Mouse (Mus musculus) embryonic facial prominence, embryonic 15.5 days (tissue): ENCODE results near the gene Hk2. TPM values are rescaled to one million over a fixed set of nuclear protein-coding genes. Genes with fewer than 3 reads are reported as not detected.

Experiments used
- ATAC-seq: fragments of 200-750 bp; cut with Nextera tagmentation; 2 replicates; pipeline ENCODE4 v1.8.0; 2017; ENCODE audit warnings: low read depth, moderate TSS enrichment; ENCODE audit not compliant: insufficient number of reproducible peaks, low FRiP score, low TSS enrichment
- H3K27ac ChIP-seq: fragments of 300-500 bp; sonication (generic); replicated peaks from 2 replicates; pipeline ENCODE4 v1.5.1; 2015; ENCODE audit warnings: mild to moderate bottlenecking, inconsistent platforms
- H3K27me3 ChIP-seq: fragments of 300-500 bp; sonication (generic); 2 replicates; pipeline ENCODE4 v1.6.1; 2015; ENCODE audit warnings: inconsistent platforms
- H3K36me3 ChIP-seq: fragments of 300-500 bp; sonication (generic); 2 replicates; pipeline ENCODE4 v1.6.1; 2015; ENCODE audit warnings: mild to moderate bottlenecking, inconsistent platforms
- H3K4me1 ChIP-seq: fragments of 300-500 bp; sonication (generic); 2 replicates; pipeline ENCODE4 v1.6.1; 2015; ENCODE audit warnings: inconsistent platforms
- H3K4me2 ChIP-seq: fragments of 300-500 bp; sonication (generic); replicated peaks from 2 replicates; pipeline ENCODE4 v1.6.1; 2015; ENCODE audit warnings: mild to moderate bottlenecking, inconsistent platforms
- H3K4me3 ChIP-seq: fragments of 300-500 bp; sonication (generic); replicated peaks from 2 replicates; pipeline ENCODE4 v1.5.1; 2015; ENCODE audit warnings: mild to moderate bottlenecking, inconsistent platforms
- H3K9ac ChIP-seq: fragments of 300-500 bp; sonication (generic); 2 replicates; pipeline ENCODE4 v1.6.1; 2015; ENCODE audit warnings: inconsistent platforms
- H3K9me3 ChIP-seq: fragments of 300-500 bp; sonication (generic); replicated peaks from 2 replicates; pipeline ENCODE4 v1.6.1; 2016; ENCODE audit warnings: inconsistent platforms
- WGBS: fragments of 180-500 bp; shearing (Covaris S2); methylation state at CpG from one replicate; pipeline ENCODE4 v1.1.7; 2015; 5-methylcytosine and 5-hydroxymethylcytosine counted together
- polyA plus RNA-seq: library from polyadenylated mRNA; unstranded; fragments of >200 nt; fragmentation: Nextera tagmentation; extraction: Ambion mirVana; gene quantifications from 2 replicates; pipeline ENCODE4 v1.2.1, GENCODE M21; 2015

Gene Hk2
- polyA plus RNA-seq, 1 experiment from 2014 or later = 19.5 TPM

GRCm38 (mm10) chr6:82769704-82770103 lies 4.5 kb downstream of the Hk2 start:
- Histone ChIP-seq H3K4me1 (peaks cover 17% of the 10 kb centered on the region), H3K36me3 (no peaks in the 10 kb centered on the region), H3K9ac (no peak overlapping the region), H3K9me3 (no peaks in the 10 kb centered on the region), H3K4me2 (no peak overlapping the region), H3K27ac (no peak overlapping the region), H3K27me3 (no peaks in the 10 kb centered on the region), H3K4me3 (no peak overlapping the region)
- no peak for ATAC-seq
- 59% methylated on average over 5 of the region's 5 CpGs for WGBS

GRCm38 (mm10) chr6:82767734-82768586 lies 6.3 kb downstream of the Hk2 start:
- H3K36me3 ChIP-seq = no peaks in the 10 kb centered on the region
- H3K4me2 ChIP-seq = no peak overlapping the region
- H3K9me3 ChIP-seq = no peaks in the 10 kb centered on the region
- peaks cover 24% of the 10 kb centered on the region for H3K4me1 ChIP-seq
- no peaks in the 10 kb centered on the region for H3K27me3 ChIP-seq
- H3K27ac ChIP-seq = no peak overlapping the region
- no peak overlapping the region for H3K9ac ChIP-seq
- no peak overlapping the region for H3K4me3 ChIP-seq
- ATAC-seq = no peak
- 86% methylated on average over 12 of the region's 12 CpGs for WGBS

- H3K4me2 ChIP-seq = no peak overlapping the region
- WGBS = 54% methylated on average over 4 of the region's 4 CpGs
Observed at GRCm38 (mm10) chr6:82766636-82767035, 7.6 kb downstream of the Hk2 start.

GRCm38 (mm10) chr6:82765261-82765660 lies 9.0 kb downstream of the Hk2 start:
- no peaks in the 10 kb centered on the region for H3K36me3 ChIP-seq
- no peak overlapping the region for H3K4me3 ChIP-seq
- WGBS = 98% methylated on average over 2 of the region's 2 CpGs
- peaks cover 8% of the 10 kb centered on the region; the same call in 1 of the 2 replicates for H3K4me1 ChIP-seq
- no peak for ATAC-seq
- no peak overlapping the region for H3K9ac ChIP-seq
- no peak overlapping the region for H3K27ac ChIP-seq
- no peaks in the 10 kb centered on the region for H3K27me3 ChIP-seq
- no peak overlapping the region for H3K4me2 ChIP-seq
- no peaks in the 10 kb centered on the region for H3K9me3 ChIP-seq

More at GRCm38 (mm10) chr6:82766636-82767035, 7.6 kb downstream of the Hk2 start:
- no peak overlapping the region for H3K4me3 ChIP-seq
- H3K27ac ChIP-seq = no peak overlapping the region
- no peaks in the 10 kb centered on the region for H3K27me3 ChIP-seq
- H3K4me1 ChIP-seq = peaks cover 11% of the 10 kb centered on the region; the same call in 1 of the 2 replicates
- H3K9me3 ChIP-seq = no peaks in the 10 kb centered on the region
- no peak for ATAC-seq
- H3K36me3 ChIP-seq = no peaks in the 10 kb centered on the region
- H3K9ac ChIP-seq = no peak overlapping the region

- 45% methylated on average over 9 of the region's 9 CpGs for WGBS
- Histone ChIP-seq H3K9me3 (no peaks in the 10 kb centered on the region), H3K9ac (no peak overlapping the region), H3K36me3 (no peaks in the 10 kb centered on the region), H3K27ac (0 out of 2 replicates have a peak overlapping the region, but pooled peaks have one; percentile 28), H3K27me3 (no peaks in the 10 kb centered on the region), H3K4me3 (no peak overlapping the region), H3K4me2 (no peak overlapping the region), H3K4me1 (peaks cover 8% of the 10 kb centered on the region; the same call in 1 of the 2 replicates)
- ATAC-seq = no peak
Observed at GRCm38 (mm10) chr6:82763871-82764503, 10.3 kb downstream of the Hk2 start.

GRCm38 (mm10) chr6:82762728-82763127 lies 11.5 kb downstream of the Hk2 start:
- H3K4me3 ChIP-seq = no peak overlapping the region
- WGBS = 66% methylated on average over 2 of the region's 2 CpGs
- no peak overlapping the region for H3K27ac ChIP-seq
- no peaks in the 10 kb centered on the region for H3K36me3 ChIP-seq
- no peaks in the 10 kb centered on the region for H3K9me3 ChIP-seq
- peaks cover 8% of the 10 kb centered on the region; the same call in 1 of the 2 replicates for H3K4me1 ChIP-seq
- H3K9ac ChIP-seq = no peak overlapping the region
- H3K27me3 ChIP-seq = no peaks in the 10 kb centered on the region
- no peak overlapping the region for H3K4me2 ChIP-seq
- no peak for ATAC-seq

DNA sequence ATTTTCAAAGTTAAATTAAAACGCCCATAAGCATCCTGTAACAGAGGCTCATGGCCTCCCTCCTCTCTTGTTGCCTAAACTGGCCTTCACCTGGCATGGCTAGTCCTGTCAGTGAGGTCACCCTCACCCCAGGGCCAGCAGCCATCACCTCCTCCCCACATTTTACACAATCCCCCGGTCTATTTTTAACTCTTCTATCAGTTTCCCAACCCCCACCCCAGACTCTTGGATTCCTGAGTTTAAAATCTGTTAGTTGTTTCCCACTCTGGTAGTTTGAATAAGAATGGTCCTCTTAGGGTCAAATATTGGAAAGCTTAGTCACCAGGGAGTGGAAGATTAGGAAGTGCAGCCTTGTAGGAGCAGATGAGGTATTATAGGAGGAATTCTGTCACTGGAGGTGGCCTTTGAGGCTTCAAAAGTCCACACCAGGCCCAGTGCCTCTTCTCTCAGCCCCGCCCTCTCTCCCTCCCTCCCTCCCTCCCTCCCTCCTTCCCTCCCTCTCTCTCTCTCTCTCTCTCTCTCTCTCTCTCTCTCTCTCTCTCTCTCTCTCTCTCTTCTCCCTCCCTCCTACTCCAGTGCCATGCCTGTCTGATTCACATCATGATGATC lies 13.4 kb downstream of the Hk2 start:
- H3K9ac ChIP-seq = no peak overlapping the region
- H3K4me1 ChIP-seq = peaks cover 8% of the 10 kb centered on the region; the same call in 1 of the 2 replicates
- no peak overlapping the region for H3K27ac ChIP-seq
- ATAC-seq = no peak
- H3K27me3 ChIP-seq = no peaks in the 10 kb centered on the region
- no peaks in the 10 kb centered on the region for H3K36me3 ChIP-seq
- H3K4me2 ChIP-seq = no peak overlapping the region
- 76% methylated on average over 3 of the region's 3 CpGs for WGBS
- H3K9me3 ChIP-seq = no peaks in the 10 kb centered on the region
- H3K4me3 ChIP-seq = no peak overlapping the region

GRCm38 (mm10) chr6:82759241-82759640 lies 15.0 kb downstream of the Hk2 start:
- Histone ChIP-seq H3K4me3 (no peak overlapping the region), H3K36me3 (no peaks in the 10 kb centered on the region), H3K4me1 (peaks cover 7% of the 10 kb centered on the region; the same call in 1 of the 2 replicates), H3K27me3 (no peaks in the 10 kb centered on the region), H3K4me2 (no peak overlapping the region), H3K27ac (no peak overlapping the region), H3K9ac (no peak overlapping the region), H3K9me3 (no peaks in the 10 kb centered on the region)
- ATAC-seq = no peak
- 89% methylated on average over 5 of the region's 5 CpGs for WGBS

DNA sequence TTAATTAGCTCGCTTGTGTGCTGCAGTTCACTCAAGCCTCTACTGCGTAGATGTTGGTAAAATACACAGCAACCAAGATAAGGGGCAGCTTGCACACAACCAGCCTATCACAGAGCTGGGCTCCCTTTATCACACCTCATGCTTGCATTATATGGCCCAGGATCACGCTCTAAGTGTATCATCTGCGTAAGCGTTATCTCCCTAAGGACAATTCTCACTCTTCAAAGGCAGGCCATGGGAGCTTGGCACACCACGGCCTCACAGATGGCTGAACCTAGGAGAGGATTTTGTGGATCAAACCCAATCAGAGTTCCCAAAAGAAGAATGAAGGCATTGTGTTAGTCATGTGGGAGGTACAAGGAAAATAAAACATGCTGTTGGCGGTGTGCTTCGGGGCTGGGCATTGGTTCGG lies 17.4 kb downstream of the Hk2 start:
- H3K4me1 ChIP-seq = no peaks in the 10 kb centered on the region
- H3K27ac ChIP-seq = no peak overlapping the region
- no peaks in the 10 kb centered on the region for H3K9me3 ChIP-seq
- H3K4me3 ChIP-seq = no peak overlapping the region
- H3K36me3 ChIP-seq = no peaks in the 10 kb centered on the region
- H3K9ac ChIP-seq = no peak overlapping the region
- WGBS = 89% methylated on average over 9 of the region's 9 CpGs
- no peaks in the 10 kb centered on the region for H3K27me3 ChIP-seq
- no peak for ATAC-seq
- H3K4me2 ChIP-seq = no peak overlapping the region

DNA sequence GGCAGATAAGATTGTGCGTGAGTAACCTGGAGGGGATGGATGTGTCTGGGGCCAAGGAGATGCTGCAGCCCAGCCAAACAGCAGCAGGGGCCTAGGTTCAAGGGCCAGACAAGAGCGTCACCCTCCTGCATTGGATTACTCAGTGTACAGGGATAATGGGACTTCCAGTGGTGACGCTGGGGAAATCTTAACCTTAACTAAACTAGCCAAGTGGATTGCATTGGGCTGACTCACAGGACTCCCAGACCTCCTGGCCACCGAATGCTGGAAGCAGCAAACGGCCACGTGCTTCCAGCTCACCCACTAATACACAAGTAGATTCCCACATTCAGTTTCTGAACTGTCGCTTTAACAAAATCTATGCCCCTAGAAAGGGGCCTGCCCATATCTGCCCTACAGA lies 18.0 kb downstream of the Hk2 start:
- 0 out of 2 replicates have a peak, but pooled peaks cover under 1% of the 10 kb centered on the region for H3K36me3 ChIP-seq
- H3K4me1 ChIP-seq = no peaks in the 10 kb centered on the region
- 92% methylated on average over 7 of the region's 7 CpGs for WGBS
- no peak overlapping the region for H3K9ac ChIP-seq
- no peaks in the 10 kb centered on the region for H3K27me3 ChIP-seq
- no peak overlapping the region for H3K27ac ChIP-seq
- no peak overlapping the region for H3K4me3 ChIP-seq
- no peaks in the 10 kb centered on the region for H3K9me3 ChIP-seq
- ATAC-seq = no peak
- no peak overlapping the region for H3K4me2 ChIP-seq

DNA sequence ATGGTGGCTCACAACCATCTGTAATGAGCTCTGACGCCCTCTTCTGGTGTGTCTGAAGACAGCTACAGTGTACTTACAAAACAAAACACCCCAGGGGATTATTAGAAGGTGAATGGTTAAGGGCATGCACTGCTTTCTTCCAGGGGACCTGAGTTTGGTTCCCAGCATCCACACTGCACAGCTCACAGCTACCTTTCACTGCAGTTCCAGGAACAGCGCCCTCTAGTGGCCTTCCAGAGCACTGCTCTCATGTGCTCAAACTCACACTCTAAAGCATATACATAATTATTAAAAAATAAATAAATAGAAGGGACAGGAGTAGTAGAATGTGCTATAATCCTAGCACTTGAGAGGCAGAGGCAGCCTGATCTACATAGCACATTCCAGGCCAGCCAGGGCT lies 18.9 kb downstream of the Hk2 start:
- WGBS = 39% methylated on average over 2 of the region's 2 CpGs
- no peak for ATAC-seq
- Histone ChIP-seq H3K27ac (no peak overlapping the region), H3K4me3 (no peak overlapping the region), H3K4me1 (no peaks in the 10 kb centered on the region), H3K36me3 (0 out of 2 replicates have a peak, but pooled peaks cover 2% of the 10 kb centered on the region), H3K27me3 (no peaks in the 10 kb centered on the region), H3K9me3 (no peaks in the 10 kb centered on the region), H3K4me2 (no peak overlapping the region), H3K9ac (no peak overlapping the region)
